Mouse (Mus musculus) layer of hippocampus, adult 9-11 months (tissue): ENCODE data around the gene Cavin1.

ENCODE experiments used
- DNase-seq: peaks from one replicate; pipeline ENCODE4 v3.0.0; 2022

Gene Cavin1

GRCm38 (mm10) chr11:100949540-100949939, 21.1 kb downstream of the Cavin1 start:
- no peak for DNase-seq

- DNase-seq: no peak
Measured at GRCm38 (mm10) chr11:100948317-100948716, 22.4 kb downstream of the Cavin1 start.

GRCm38 (mm10) chr11:100947548-100947947, 23.1 kb downstream of the Cavin1 start:
- no peak for DNase-seq

GRCm38 (mm10) chr11:100946862-100947261, 23.8 kb downstream of the Cavin1 start:
- DNase-seq: no peak

GRCm38 (mm10) chr11:100942388-100942787, 28.3 kb downstream of the Cavin1 start:
- no peak for DNase-seq

- DNase-seq: peak; percentile 99
Measured at GRCm38 (mm10) chr11:100939512-100940151, 31.1 kb downstream of the Cavin1 start, which contains the start of gene Stat3. Stat3 (minus strand) TSS chr11:100939540.

- DNase-seq: no peak
Measured at GRCm38 (mm10) chr11:100938711-100939511, 31.8 kb downstream of the Cavin1 start.

- peak; percentile 54 for DNase-seq
Measured at GRCm38 (mm10) chr11:100938112-100938511, 32.6 kb downstream of the Cavin1 start.

GRCm38 (mm10) chr11:100937295-100937694, 33.4 kb downstream of the Cavin1 start:
- DNase-seq: no peak

- DNase-seq: no peak
Measured at GRCm38 (mm10) chr11:100935373-100936355, 35.0 kb downstream of the Cavin1 start.

GRCm38 (mm10) chr11:100931254-100931921, 39.3 kb downstream of the Cavin1 start:
- no peak for DNase-seq

GRCm38 (mm10) chr11:100930611-100931010, 40.1 kb downstream of the Cavin1 start:
- no peak for DNase-seq

- no peak for DNase-seq
Measured at GRCm38 (mm10) chr11:100927386-100927785, 43.3 kb downstream of the Cavin1 start.

- no peak for DNase-seq
Measured at GRCm38 (mm10) chr11:100924386-100924919, 46.2 kb downstream of the Cavin1 start.

- DNase-seq: no peak
Measured at GRCm38 (mm10) chr11:100920887-100921624, 49.6 kb downstream of the Cavin1 start.

GRCm38 (mm10) chr11:100918007-100918406, 52.7 kb downstream of the Cavin1 start:
- DNase-seq: no peak

- no peak for DNase-seq
Measured at GRCm38 (mm10) chr11:100916432-100916971, 54.2 kb downstream of the Cavin1 start.

GRCm38 (mm10) chr11:100915063-100915462, 55.6 kb downstream of the Cavin1 start:
- no peak for DNase-seq

- DNase-seq: no peak
Measured at GRCm38 (mm10) chr11:100914415-100914814, 56.3 kb downstream of the Cavin1 start.

GRCm38 (mm10) chr11:100912401-100913155, 58.1 kb downstream of the Cavin1 start:
- DNase-seq: no peak
